Mouse (Mus musculus): ENCODE measurements around the gene Pvr. TPM values are rescaled to one million over a fixed set of nuclear protein-coding genes. Genes with fewer than 3 reads are reported as not detected.
A peak's percentile ranks its signal among the peaks of the same experiment; 100 is the strongest.

Gene Pvr
- total RNA-seq (2021) = 1 to 10 TPM; 4.3 to 7.6 TPM
- long read RNA-seq, experiment 1, partial matches to known transcripts = 0 of 2 reads
- long read RNA-seq, experiment 1, other reads (novel, unspliced or antisense) = 0 of 2 reads
- long read RNA-seq, experiment 2, partial matches to known transcripts = 0 of 3 reads
- long read RNA-seq, experiment 2, other reads (novel, unspliced or antisense) = 1 of 3 reads

DNA sequence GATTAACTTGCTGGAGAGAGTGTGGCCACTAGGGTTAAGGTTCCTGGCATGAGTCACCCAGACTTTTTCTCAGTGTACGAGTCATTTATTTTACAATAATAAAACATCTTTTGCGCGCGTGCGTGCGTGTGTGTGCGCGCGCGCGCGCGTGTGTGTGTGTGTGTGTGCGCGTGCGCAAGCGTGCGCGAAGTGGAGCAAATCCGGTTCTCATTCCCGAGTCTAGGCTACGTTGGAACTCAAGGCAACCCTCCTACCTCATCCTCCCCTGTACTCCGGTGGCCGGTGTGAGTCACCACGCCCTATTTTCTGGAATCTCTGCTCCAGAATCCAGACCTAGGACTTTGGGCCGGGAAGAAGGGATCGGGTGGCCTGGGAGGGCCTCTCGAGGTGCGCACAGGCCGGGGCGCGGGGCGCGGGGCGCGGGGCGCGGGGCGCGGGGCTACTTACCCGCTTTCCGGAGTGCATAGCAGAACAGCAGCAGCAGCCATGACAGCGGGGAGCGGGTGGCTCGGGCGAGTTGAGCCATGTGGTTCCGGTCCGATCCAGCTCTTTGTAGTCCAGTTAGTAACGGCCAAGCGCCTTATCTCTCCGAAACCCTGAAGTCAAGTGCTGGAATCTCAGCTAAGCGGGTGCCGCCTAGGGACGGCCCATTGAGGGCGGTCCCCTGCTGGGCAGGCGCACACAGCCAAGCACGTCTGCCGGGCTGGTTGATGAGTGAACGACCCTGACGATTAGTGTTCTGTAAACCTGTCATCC lies at the start of gene Pvr:
Gene Pvr, minus strand, starts transcription at position 655 of the 756 bp plus-strand sequence.
- peak; percentile 61 for DNase-seq (ENCODE audit: low spot score)

GRCm38 (mm10) chr7:19970196-19970595 lies 49.2 kb upstream of the Pvr start:
- DNase-seq (ENCODE audit: low spot score) = no peak

DNA sequence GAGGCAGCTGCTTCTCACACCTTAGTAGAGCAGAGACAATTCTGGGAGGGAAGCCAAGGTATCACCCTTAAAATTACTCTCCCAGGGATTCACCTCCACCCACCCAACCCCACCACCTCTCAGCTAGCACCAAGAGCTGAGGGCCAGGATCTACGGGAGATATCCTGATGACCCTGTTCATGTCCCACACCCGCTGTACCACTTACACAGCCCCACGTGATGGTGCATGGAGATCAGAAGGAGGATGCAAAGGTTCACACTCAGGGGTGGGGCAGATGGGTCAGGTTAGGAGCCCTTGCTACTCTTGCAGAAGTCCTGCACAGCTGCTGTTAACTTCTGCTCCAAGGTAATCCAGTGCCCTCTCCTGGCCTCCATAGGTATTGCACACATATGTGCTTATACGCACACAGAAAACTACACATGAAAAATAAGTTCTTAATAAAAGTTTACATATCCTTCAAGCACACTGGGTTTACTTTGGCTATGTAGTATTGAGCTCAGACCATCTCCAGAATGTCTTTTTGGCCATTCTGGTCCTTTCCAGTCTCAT lies 48.7 kb upstream of the Pvr start:
- DNase-seq (ENCODE audit: low spot score) = no peak

GRCm38 (mm10) chr7:19969106-19969505 lies 48.1 kb upstream of the Pvr start:
- no peak for DNase-seq (ENCODE audit: low spot score)

GRCm38 (mm10) chr7:19964985-19965579 lies 44.1 kb upstream of the Pvr start, which contains the start of gene Ceacam20:
Gene Ceacam20 (plus strand): TSS chr7:19965412.
- no peak for DNase-seq (ENCODE audit: low spot score)

GRCm38 (mm10) chr7:19962423-19962822 lies 41.5 kb upstream of the Pvr start:
- no peak for DNase-seq (ENCODE audit: low spot score)

- DNase-seq (ENCODE audit: low spot score) = peak; percentile 86
Measured at GRCm38 (mm10) chr7:19956341-19956781, 35.4 kb upstream of the Pvr start.

- no peak for DNase-seq (ENCODE audit: low spot score)
Measured at GRCm38 (mm10) chr7:19955861-19956260, 34.9 kb upstream of the Pvr start.

- no peak for DNase-seq (ENCODE audit: low spot score)
Measured at GRCm38 (mm10) chr7:19953054-19953453, 32.1 kb upstream of the Pvr start.

DNA sequence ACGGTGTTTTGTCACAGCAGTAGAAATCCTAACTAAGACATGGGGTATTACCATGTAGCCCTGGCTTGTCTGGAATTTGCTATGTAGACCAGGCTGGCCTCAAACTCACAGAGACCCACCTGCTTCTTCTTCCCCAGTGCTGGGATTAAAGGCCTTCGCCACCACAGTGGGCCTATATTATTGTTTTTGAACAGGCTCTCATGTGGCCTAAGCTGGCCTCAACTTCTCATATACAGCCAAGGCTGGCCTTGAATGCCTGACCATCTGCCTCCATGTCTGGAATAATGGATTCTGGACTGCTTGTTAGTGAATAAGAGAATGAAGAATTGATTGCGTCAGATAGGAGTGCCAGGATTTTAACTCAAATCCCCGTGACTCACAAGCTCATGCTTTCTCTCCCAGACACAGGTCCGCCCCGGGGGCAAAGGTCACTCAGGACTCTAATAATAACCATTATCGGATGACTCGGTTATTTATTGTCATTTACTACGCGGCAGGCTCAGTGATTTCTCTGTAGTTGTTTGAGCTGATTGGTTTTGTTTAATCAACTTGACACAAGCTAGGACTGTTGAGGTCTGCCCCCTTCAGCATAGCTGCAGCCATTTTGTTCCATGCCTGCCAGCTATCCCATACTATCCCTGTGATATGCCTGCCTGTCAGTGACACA lies 31.5 kb upstream of the Pvr start:
- no peak for DNase-seq (ENCODE audit: low spot score)

GRCm38 (mm10) chr7:19950589-19950988 lies 29.6 kb upstream of the Pvr start, which contains the start of gene Igsf23:
Gene Igsf23 (minus strand): TSS chr7:19950756.
- no peak for DNase-seq (ENCODE audit: low spot score)

DNA sequence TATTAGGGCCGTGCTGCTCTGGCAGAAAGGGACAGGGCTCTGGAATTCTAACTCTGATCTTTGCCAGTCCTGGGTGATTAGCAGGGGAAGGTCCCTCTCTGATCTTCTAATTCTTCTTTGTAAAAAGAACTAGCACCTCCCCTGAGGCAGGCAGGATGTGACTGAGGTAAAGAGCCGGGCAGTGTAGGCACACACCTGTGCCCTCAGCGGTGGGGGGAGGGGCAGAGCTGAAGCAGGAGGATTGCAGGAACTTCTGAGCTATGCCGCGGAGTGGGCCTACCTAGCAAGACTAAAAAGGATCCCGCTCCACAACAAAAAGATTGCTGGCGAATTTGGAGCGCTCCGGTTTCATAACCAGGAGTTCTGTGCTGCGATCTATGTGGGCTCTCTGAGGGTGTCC lies 29.0 kb upstream of the Pvr start:
- no peak for DNase-seq (ENCODE audit: low spot score)

DNA sequence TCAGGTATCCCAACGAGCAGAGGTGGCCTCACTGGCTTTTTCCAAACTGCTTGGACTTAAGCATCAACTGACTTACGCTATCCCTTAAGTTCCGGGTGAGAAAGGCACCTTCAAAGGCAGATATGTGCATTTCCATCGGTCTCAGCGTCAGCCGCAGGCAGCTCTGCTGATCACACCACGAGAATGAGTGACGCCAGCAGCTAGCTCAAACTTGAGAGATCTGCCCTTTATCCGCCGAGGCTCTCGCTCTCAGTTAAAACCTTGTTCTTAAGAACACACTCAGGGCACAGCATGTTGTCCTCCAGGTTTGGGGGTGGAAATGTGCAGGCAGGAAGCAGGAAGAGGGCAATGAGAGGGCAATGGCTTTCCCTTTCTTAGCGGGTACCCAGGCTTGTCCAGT lies 28.0 kb upstream of the Pvr start:
- DNase-seq (ENCODE audit: low spot score) = no peak

DNA sequence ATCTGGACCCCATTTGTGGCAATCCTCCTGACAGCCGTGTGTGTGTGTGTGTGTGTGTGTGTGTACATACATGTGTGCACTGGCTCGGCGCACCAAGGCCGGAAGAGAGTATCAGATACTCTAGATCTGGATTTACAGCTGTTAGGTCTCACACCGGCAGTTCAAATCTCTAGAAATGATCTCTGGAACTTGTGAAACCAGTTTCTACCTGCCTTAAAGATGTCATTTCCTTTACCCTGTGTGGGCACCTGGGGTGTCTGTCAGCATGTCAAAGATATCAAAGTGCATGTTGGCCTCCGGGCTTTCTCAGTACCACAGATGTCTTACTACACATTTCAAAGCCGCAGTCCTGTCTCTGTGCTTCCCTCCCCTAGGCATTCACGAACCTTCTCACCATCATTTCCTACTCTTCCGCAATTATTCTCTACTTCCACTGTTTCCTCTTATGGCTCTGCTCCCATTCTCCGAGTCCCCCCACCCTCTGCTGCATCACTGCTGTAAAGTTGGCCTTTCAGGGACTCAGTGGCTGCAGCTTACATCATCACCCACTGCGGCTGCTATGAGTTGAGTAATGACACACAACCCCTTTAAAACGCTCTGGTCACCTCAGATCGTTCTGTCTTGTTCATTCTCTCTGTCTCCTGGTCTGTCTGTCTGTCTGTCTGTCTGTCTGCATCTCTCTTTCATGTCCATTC lies 25.0 kb upstream of the Pvr start:
- DNase-seq (ENCODE audit: low spot score) = no peak

- DNase-seq (ENCODE audit: low spot score) = no peak
Measured at GRCm38 (mm10) chr7:19945201-19945600, 24.2 kb upstream of the Pvr start.

GRCm38 (mm10) chr7:19944709-19945108 lies 23.7 kb upstream of the Pvr start:
- DNase-seq (ENCODE audit: low spot score) = no peak

DNA sequence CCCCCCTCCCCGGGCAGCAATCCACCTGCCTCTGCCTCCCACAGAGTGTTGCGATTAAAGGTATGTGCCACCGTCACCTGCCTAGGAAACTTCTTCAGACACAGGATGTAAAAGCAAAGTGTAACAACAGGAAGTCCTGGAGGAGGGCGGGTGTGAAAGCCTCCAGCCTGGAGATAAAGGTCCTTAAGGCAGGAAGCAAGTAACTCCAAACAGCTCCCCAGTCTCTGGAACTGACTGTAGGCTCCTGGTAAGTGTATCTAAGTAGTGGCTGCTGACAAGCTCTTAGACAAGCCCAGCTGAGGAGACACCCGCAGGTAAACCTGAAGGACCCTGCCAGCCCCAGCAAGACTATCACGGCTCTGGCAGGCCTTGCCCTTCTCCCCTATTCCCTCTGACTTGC lies 19.3 kb upstream of the Pvr start:
- DNase-seq (ENCODE audit: low spot score) = no peak

GRCm38 (mm10) chr7:19939555-19940235 lies 18.7 kb upstream of the Pvr start:
- DNase-seq (ENCODE audit: low spot score) = peak; percentile 77

DNA sequence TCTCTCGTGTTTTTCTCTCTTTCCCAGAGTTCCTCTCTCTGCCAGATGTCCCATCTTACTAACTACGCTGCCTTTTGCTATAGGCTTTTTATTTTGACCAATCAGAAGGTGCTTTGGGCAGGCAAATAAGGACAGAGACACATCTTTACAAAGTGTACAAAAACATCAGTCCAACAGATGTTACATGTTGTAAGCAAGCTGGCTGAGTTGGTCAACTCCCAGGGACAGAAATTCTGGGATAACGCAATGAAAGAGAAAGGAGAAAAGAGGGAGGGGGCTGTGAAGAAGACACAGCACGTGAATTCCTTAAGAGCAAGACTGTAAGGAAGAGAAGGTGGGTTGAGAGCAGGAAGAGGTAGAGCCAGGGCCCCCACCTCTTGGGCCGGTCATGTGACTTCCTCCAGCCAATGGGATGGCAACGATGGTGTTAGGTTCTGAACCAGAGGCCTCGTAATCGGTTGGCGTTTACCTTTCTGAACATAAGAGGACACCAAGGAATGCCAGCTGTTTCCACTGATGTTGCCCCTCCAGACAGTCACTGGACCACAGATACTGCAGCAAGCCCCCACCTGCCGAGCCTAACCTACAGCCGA lies 16.4 kb upstream of the Pvr start:
- no peak for DNase-seq (ENCODE audit: low spot score)

DNA sequence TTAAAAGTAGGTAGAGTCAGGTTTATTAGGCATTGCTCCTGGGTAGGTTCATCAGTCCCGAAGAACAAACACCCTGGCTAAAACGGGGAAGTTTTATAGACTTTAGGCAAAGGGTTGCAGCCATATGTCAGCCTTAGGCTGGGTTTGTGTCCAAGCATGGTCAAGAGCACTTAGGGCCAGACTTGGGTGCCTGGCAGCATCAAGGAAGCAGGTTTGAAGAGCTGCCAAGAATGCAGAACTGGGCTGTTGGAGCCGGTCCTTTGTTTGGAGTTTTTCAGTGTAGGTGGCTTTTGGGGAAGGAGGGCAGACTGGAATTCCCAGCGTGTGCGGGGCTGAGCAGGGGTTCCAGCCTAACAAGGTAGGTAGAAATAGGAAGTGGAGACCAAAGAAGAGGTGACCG lies 15.0 kb upstream of the Pvr start:
- DNase-seq (ENCODE audit: low spot score) = no peak

Data from gastrocnemius, adult 18-20 months (tissue).